Mouse (Mus musculus): ENCODE measurements around the gene Antxrl. TPM values are rescaled to one million over a fixed set of nuclear protein-coding genes. Genes with fewer than 3 reads are reported as not detected.

Antxrl gene
- polyA plus RNA-seq, 1 experiment from 2014 or later: not detected

- Histone ChIP-seq H3K27me3 (replicated peaks; ENCODE audit: control insufficient read depth, insufficient read depth, low read length) (no peaks in the 10 kb centered on the region), H3K4me3 (ENCODE audit: low read depth, low read length) (no peak overlapping the region), H3K4me2 (no peak overlapping the region), H3K4me1 (replicated peaks; ENCODE audit: control insufficient read depth, insufficient read depth, low read length) (no peaks in the 10 kb centered on the region), H3K9me3 (ENCODE audit: control insufficient read depth, low read length) (no peaks in the 10 kb centered on the region), H3K9ac (ENCODE audit: low read depth, low read length) (no peak overlapping the region), H3K36me3 (ENCODE audit: control insufficient read depth, insufficient read depth, low read length) (no peaks in the 10 kb centered on the region), H3K27ac (ENCODE audit: low read depth, low read length) (no peak overlapping the region)
- DNase-seq (ENCODE audit: low spot score) (no peak), ATAC-seq (replicated peaks; ENCODE audit: low FRiP score) (no peak)
- 52% methylated on average over 4 of the region's 4 CpGs for WGBS
Measured at GRCm38 (mm10) chr14:34107594-34107993, 55.1 kb downstream of the Antxrl start.

- 75% methylated on average over 4 of the region's 4 CpGs for WGBS
- Histone ChIP-seq H3K9me3 (ENCODE audit: control insufficient read depth, low read length) (no peaks in the 10 kb centered on the region), H3K4me1 (replicated peaks; ENCODE audit: control insufficient read depth, insufficient read depth, low read length) (no peaks in the 10 kb centered on the region), H3K36me3 (ENCODE audit: control insufficient read depth, insufficient read depth, low read length) (no peaks in the 10 kb centered on the region), H3K4me3 (ENCODE audit: low read depth, low read length) (no peak overlapping the region), H3K9ac (ENCODE audit: low read depth, low read length) (no peak overlapping the region), H3K27ac (ENCODE audit: low read depth, low read length) (no peak overlapping the region), H3K27me3 (replicated peaks; ENCODE audit: control insufficient read depth, insufficient read depth, low read length) (no peaks in the 10 kb centered on the region), H3K4me2 (no peak overlapping the region)
- DNase-seq (ENCODE audit: low spot score) (no peak), ATAC-seq (replicated peaks; ENCODE audit: low FRiP score) (no peak)
Measured at GRCm38 (mm10) chr14:34114311-34114710, 61.8 kb downstream of the Antxrl start.

GRCm38 (mm10) chr14:34119046-34119723 is 66.7 kb downstream of the Antxrl start:
- H3K27ac ChIP-seq (ENCODE audit: low read depth, low read length): no peak overlapping the region

GRCm38 (mm10) chr14:34120016-34120910 is 67.8 kb downstream of the Antxrl start:
- H3K9ac ChIP-seq (ENCODE audit: low read depth, low read length): no peak overlapping the region
- no peaks in the 10 kb centered on the region for H3K9me3 ChIP-seq (ENCODE audit: control insufficient read depth, low read length)
- H3K27ac ChIP-seq (ENCODE audit: low read depth, low read length): no peak overlapping the region
- H3K36me3 ChIP-seq (ENCODE audit: control insufficient read depth, insufficient read depth, low read length): no peaks in the 10 kb centered on the region
- DNase-seq (ENCODE audit: low spot score): no peak
- H3K4me3 ChIP-seq (ENCODE audit: low read depth, low read length): no peak overlapping the region
- no peaks in the 10 kb centered on the region for H3K4me1 ChIP-seq (replicated peaks; ENCODE audit: control insufficient read depth, insufficient read depth, low read length)
- no peaks in the 10 kb centered on the region for H3K27me3 ChIP-seq (replicated peaks; ENCODE audit: control insufficient read depth, insufficient read depth, low read length)
- ATAC-seq (replicated peaks; ENCODE audit: low FRiP score): no peak
- WGBS: 71% methylated on average over 12 of the region's 12 CpGs
- H3K4me2 ChIP-seq: no peak overlapping the region

More at GRCm38 (mm10) chr14:34119046-34119723, 66.7 kb downstream of the Antxrl start:
- Histone ChIP-seq H3K9me3 (ENCODE audit: control insufficient read depth, low read length) (no peaks in the 10 kb centered on the region), H3K36me3 (ENCODE audit: control insufficient read depth, insufficient read depth, low read length) (no peaks in the 10 kb centered on the region), H3K4me1 (replicated peaks; ENCODE audit: control insufficient read depth, insufficient read depth, low read length) (no peaks in the 10 kb centered on the region), H3K4me3 (ENCODE audit: low read depth, low read length) (no peak overlapping the region), H3K27me3 (replicated peaks; ENCODE audit: control insufficient read depth, insufficient read depth, low read length) (no peaks in the 10 kb centered on the region), H3K4me2 (no peak overlapping the region), H3K9ac (ENCODE audit: low read depth, low read length) (no peak overlapping the region)
- DNase-seq (ENCODE audit: low spot score) (no peak), ATAC-seq (replicated peaks; ENCODE audit: low FRiP score) (no peak)
- WGBS: 73% methylated on average over 7 of the region's 7 CpGs

- no peak for DNase-seq (ENCODE audit: low spot score)
- Histone ChIP-seq H3K27ac (ENCODE audit: low read depth, low read length) (no peak overlapping the region), H3K4me2 (no peak overlapping the region), H3K36me3 (ENCODE audit: control insufficient read depth, insufficient read depth, low read length) (no peaks in the 10 kb centered on the region), H3K4me1 (replicated peaks; ENCODE audit: control insufficient read depth, insufficient read depth, low read length) (no peaks in the 10 kb centered on the region), H3K9ac (ENCODE audit: low read depth, low read length) (no peak overlapping the region), H3K27me3 (replicated peaks; ENCODE audit: control insufficient read depth, insufficient read depth, low read length) (no peaks in the 10 kb centered on the region), H3K4me3 (ENCODE audit: low read depth, low read length) (no peak overlapping the region), H3K9me3 (ENCODE audit: control insufficient read depth, low read length) (no peaks in the 10 kb centered on the region)
- ATAC-seq (replicated peaks; ENCODE audit: low FRiP score): no peak
- WGBS: 81% methylated on average over 3 of the region's 3 CpGs
Measured at GRCm38 (mm10) chr14:34120923-34121351, 68.4 kb downstream of the Antxrl start.

- no peak overlapping the region for H3K4me2 ChIP-seq
- no peak overlapping the region for H3K4me3 ChIP-seq (ENCODE audit: low read depth, low read length)
- 89% methylated on average over 4 of the region's 4 CpGs for WGBS
- no peak overlapping the region for H3K9ac ChIP-seq (ENCODE audit: low read depth, low read length)
- no peaks in the 10 kb centered on the region for H3K4me1 ChIP-seq (replicated peaks; ENCODE audit: control insufficient read depth, insufficient read depth, low read length)
- H3K9me3 ChIP-seq (ENCODE audit: control insufficient read depth, low read length): no peaks in the 10 kb centered on the region
- H3K27me3 ChIP-seq (replicated peaks; ENCODE audit: control insufficient read depth, insufficient read depth, low read length): no peaks in the 10 kb centered on the region
- H3K27ac ChIP-seq (ENCODE audit: low read depth, low read length): no peak overlapping the region
- DNase-seq (ENCODE audit: low spot score) (no peak), ATAC-seq (replicated peaks; ENCODE audit: low FRiP score) (no peak)
- no peaks in the 10 kb centered on the region for H3K36me3 ChIP-seq (ENCODE audit: control insufficient read depth, insufficient read depth, low read length)
Measured at GRCm38 (mm10) chr14:34121691-34122090, 69.2 kb downstream of the Antxrl start.

Other genes starting within 250 kb of the Antxrl start
- 23.9 and 25.9 TPM in 2 replicates for gene Gdf10, start 129.1 kb upstream of the Antxrl start, polyA plus RNA-seq (2014; fragmentation: Nextera tagmentation; extraction: Ambion mirVana)
- 17.4 and 18.4 TPM in 2 replicates for gene Gdf2, start 111.7 kb upstream of the Antxrl start, polyA plus RNA-seq (2014; fragmentation: Nextera tagmentation; extraction: Ambion mirVana)
- gene Rbp3, start 98.7 kb upstream of the Antxrl start, polyA plus RNA-seq (2014; fragmentation: Nextera tagmentation; extraction: Ambion mirVana): 0.12 TPM in 2 replicates
- 0.08 TPM in 1 of 2 replicates, not detected in the other for gene Zfp488, start 73.9 kb upstream of the Antxrl start, polyA plus RNA-seq (2014; fragmentation: Nextera tagmentation; extraction: Ambion mirVana)
- not detected in 2 replicates for gene Gm30083, start 37.5 kb upstream of the Antxrl start, polyA plus RNA-seq (2014; fragmentation: Nextera tagmentation; extraction: Ambion mirVana)
- gene Gm5460, start 35.9 kb upstream of the Antxrl start, polyA plus RNA-seq (2014; fragmentation: Nextera tagmentation; extraction: Ambion mirVana): not detected in 2 replicates
- gene Anxa8, start 33.3 kb downstream of the Antxrl start, polyA plus RNA-seq (2014; fragmentation: Nextera tagmentation; extraction: Ambion mirVana): 0.14 and 0.27 TPM in 2 replicates
- not detected in 2 replicates for gene A630023A22Rik, start 50.0 kb downstream of the Antxrl start, polyA plus RNA-seq (2014; fragmentation: Nextera tagmentation; extraction: Ambion mirVana)
- gene Npy4r, start 99.8 kb downstream of the Antxrl start, polyA plus RNA-seq (2014; fragmentation: Nextera tagmentation; extraction: Ambion mirVana): 0.04 and 0.06 TPM in 2 replicates
- 0.03 and 0.16 TPM in 2 replicates for gene Gprin2, start 148.9 kb downstream of the Antxrl start, polyA plus RNA-seq (2014; fragmentation: Nextera tagmentation; extraction: Ambion mirVana)
- 0.21 and 0.29 TPM in 2 replicates for gene Syt15, start 166.9 kb downstream of the Antxrl start, polyA plus RNA-seq (2014; fragmentation: Nextera tagmentation; extraction: Ambion mirVana)

Data from liver, embryonic 11.5 days (tissue).